Mouse (Mus musculus): Measurements from ENCODE around the gene Lnpk. TPM values are rescaled to one million over a fixed set of nuclear protein-coding genes. Genes with fewer than 3 reads are reported as not detected.

Lnpk gene
- polyA plus RNA-seq, 1 experiment from 2014 or later = 31.5 TPM

GRCm38 (mm10) chr2:74490186-74490585 lies 89.0 kb downstream of the Lnpk start:
- 65% methylated on average over 1 of the region's 1 CpGs for WGBS
- ATAC-seq (ENCODE audit: insufficient number of reproducible peaks, low FRiP score, low TSS enrichment, low read depth) = no peak
- H3K4me3 ChIP-seq = no peak overlapping the region

GRCm38 (mm10) chr2:74488443-74488842 lies 90.8 kb downstream of the Lnpk start:
- Histone ChIP-seq H3K4me1 (peaks cover 7% of the 10 kb centered on the region), H3K27ac (no peak overlapping the region), H3K27me3 (0 out of 2 replicates have a peak, but pooled peaks cover 4% of the 10 kb centered on the region), H3K36me3 (no peaks in the 10 kb centered on the region), H3K4me3 (no peak overlapping the region), H3K4me2 (no peak overlapping the region), H3K9me3 (no peaks in the 10 kb centered on the region), H3K9ac (no peak overlapping the region)
- 59% methylated on average over 7 of the region's 7 CpGs for WGBS
- ATAC-seq (ENCODE audit: insufficient number of reproducible peaks, low FRiP score, low TSS enrichment, low read depth) = no peak

More at GRCm38 (mm10) chr2:74490186-74490585, 89.0 kb downstream of the Lnpk start:
- H3K9ac ChIP-seq = no peak overlapping the region
- peaks cover 7% of the 10 kb centered on the region for H3K4me1 ChIP-seq
- 0 out of 2 replicates have a peak, but pooled peaks cover 4% of the 10 kb centered on the region for H3K27me3 ChIP-seq
- no peaks in the 10 kb centered on the region for H3K9me3 ChIP-seq
- no peak overlapping the region for H3K27ac ChIP-seq
- H3K4me2 ChIP-seq = no peak overlapping the region
- no peaks in the 10 kb centered on the region for H3K36me3 ChIP-seq

GRCm38 (mm10) chr2:74482651-74483050 lies 96.6 kb downstream of the Lnpk start:
- H3K9me3 ChIP-seq = no peaks in the 10 kb centered on the region
- no peaks in the 10 kb centered on the region for H3K27me3 ChIP-seq
- H3K9ac ChIP-seq = no peak overlapping the region
- WGBS = 69% methylated on average over 10 of the region's 10 CpGs
- no peak overlapping the region for H3K4me2 ChIP-seq
- no peaks in the 10 kb centered on the region for H3K36me3 ChIP-seq
- H3K4me3 ChIP-seq = no peak overlapping the region
- 0 out of 2 replicates have a peak, but pooled peaks cover 4% of the 10 kb centered on the region for H3K4me1 ChIP-seq
- H3K27ac ChIP-seq = no peak overlapping the region
- ATAC-seq (ENCODE audit: insufficient number of reproducible peaks, low FRiP score, low TSS enrichment, low read depth) = no peak

GRCm38 (mm10) chr2:74482086-74482485 lies 97.1 kb downstream of the Lnpk start:
- Histone ChIP-seq H3K4me2 (no peak overlapping the region), H3K27ac (no peak overlapping the region), H3K9me3 (no peaks in the 10 kb centered on the region), H3K4me3 (no peak overlapping the region), H3K27me3 (no peaks in the 10 kb centered on the region), H3K36me3 (no peaks in the 10 kb centered on the region), H3K4me1 (0 out of 2 replicates have a peak, but pooled peaks cover 4% of the 10 kb centered on the region), H3K9ac (no peak overlapping the region)
- WGBS = 74% methylated on average over 10 of the region's 10 CpGs
- no peak for ATAC-seq (ENCODE audit: insufficient number of reproducible peaks, low FRiP score, low TSS enrichment, low read depth)

Other genes with a start within 250 kb of the Lnpk start
- 0.96 and 1.4 TPM in 2 replicates for gene Evx2, start 80.1 kb upstream of the Lnpk start, polyA plus RNA-seq (2015; fragmentation: Nextera tagmentation; extraction: Ambion mirVana)
- 20.8 and 32.3 TPM in 2 replicates for gene Hoxd13, start 88.9 kb upstream of the Lnpk start, polyA plus RNA-seq (2015; fragmentation: Nextera tagmentation; extraction: Ambion mirVana)
- gene Hoxd12, start 95.6 kb upstream of the Lnpk start, polyA plus RNA-seq (2015; fragmentation: Nextera tagmentation; extraction: Ambion mirVana) = 27.0 and 30.6 TPM in 2 replicates
- gene Hoxd11, start 100.1 kb upstream of the Lnpk start, polyA plus RNA-seq (2015; fragmentation: Nextera tagmentation; extraction: Ambion mirVana) = 7.1 and 10.3 TPM in 2 replicates
- gene Hoxd10, start 112.5 kb upstream of the Lnpk start, polyA plus RNA-seq (2015; fragmentation: Nextera tagmentation; extraction: Ambion mirVana) = 12.4 and 14.5 TPM in 2 replicates
- gene Hoxd9, start 118.3 kb upstream of the Lnpk start, polyA plus RNA-seq (2015; fragmentation: Nextera tagmentation; extraction: Ambion mirVana) = 7.1 TPM in 2 replicates
- gene Hoxd8, start 125.2 kb upstream of the Lnpk start, polyA plus RNA-seq (2015; fragmentation: Nextera tagmentation; extraction: Ambion mirVana) = 5.9 and 7.3 TPM in 2 replicates
- gene Hoxd3, start 132.5 kb upstream of the Lnpk start, polyA plus RNA-seq (2015; fragmentation: Nextera tagmentation; extraction: Ambion mirVana) = 0.55 and 0.65 TPM in 2 replicates
- gene Hoxd4, start 132.5 kb upstream of the Lnpk start, polyA plus RNA-seq (2015; fragmentation: Nextera tagmentation; extraction: Ambion mirVana) = 0.29 and 0.66 TPM in 2 replicates
- 0.08 and 0.11 TPM in 2 replicates for gene Gm28230, start 147.3 kb upstream of the Lnpk start, polyA plus RNA-seq (2015; fragmentation: Nextera tagmentation; extraction: Ambion mirVana)
- gene Hoxd1, start 183.5 kb upstream of the Lnpk start, polyA plus RNA-seq (2015; fragmentation: Nextera tagmentation; extraction: Ambion mirVana) = 0.26 and 0.42 TPM in 2 replicates
- gene Mtx2, start 246.4 kb upstream of the Lnpk start, polyA plus RNA-seq (2015; fragmentation: Nextera tagmentation; extraction: Ambion mirVana) = 94.6 and 94.7 TPM in 2 replicates